In the genomic region with DNA sequence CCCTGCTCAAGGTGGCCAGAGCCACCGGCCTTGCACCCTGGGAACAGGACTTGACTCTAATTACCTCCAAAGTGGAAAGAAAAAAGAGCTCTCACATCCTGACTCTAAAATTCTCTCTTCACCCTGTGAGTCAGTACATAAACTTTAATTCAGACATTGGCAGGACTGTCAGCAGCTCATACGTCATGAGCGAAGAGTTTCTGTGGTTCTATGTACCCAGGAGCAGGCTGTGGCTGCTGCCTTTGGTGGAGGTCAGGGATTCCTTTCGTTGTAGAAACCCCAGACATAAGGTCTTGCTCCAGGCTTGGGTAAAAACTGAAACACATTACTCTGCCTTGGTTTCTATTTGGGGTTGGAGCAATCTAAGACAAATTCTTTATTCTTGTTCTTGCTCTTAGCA, we compare ENCODE assay signal across 18 mouse cellular contexts.
"Had no signal": no experiment of that assay in that cellular context is flagged by ENCODE, and none has a peak within 500 bp of the region (broad histone marks: within the 10 kb centered on the region; RNA-seq: fewer than 3 reads in every experiment).

No protein-coding gene starts in this region.

- H3K4me3 ChIP-seq: lung, embryonic 15.5 days; megakaryocyte, embryonic 14.5 days; midbrain, embryonic 12.5 days; neural tube, embryonic 12.5 days had no signal

- H3K9ac ChIP-seq: liver, postnatal 0 days; lung, embryonic 15.5 days; midbrain, embryonic 12.5 days; neural tube, embryonic 12.5 days had no signal

- H3K9me3 ChIP-seq: lung, embryonic 15.5 days; megakaryocyte, embryonic 14.5 days; midbrain, embryonic 12.5 days; neural tube, embryonic 12.5 days had no signal

- H3K4me1 ChIP-seq: lung, embryonic 15.5 days; megakaryocyte, embryonic 14.5 days; midbrain, embryonic 12.5 days; neural tube, embryonic 12.5 days had no signal

- H3K27me3 ChIP-seq: lung, embryonic 15.5 days; megakaryocyte, embryonic 14.5 days; midbrain, embryonic 12.5 days; neural tube, embryonic 12.5 days had no signal

- H3K27ac ChIP-seq: lung, embryonic 15.5 days; macrophage; midbrain, embryonic 12.5 days; neural tube, embryonic 12.5 days had no signal

- H3K4me2 ChIP-seq: lung, embryonic 15.5 days; midbrain, embryonic 12.5 days; neural tube, embryonic 12.5 days had no signal

- ATAC-seq: liver, postnatal 0 days; lung, postnatal 0 days; midbrain, embryonic 16.5 days had no signal

- DNase-seq: liver, postnatal 0 days; lung, adult 2 months; lung, postnatal 14 days; lung, postnatal 36 days; midbrain, embryonic 14.5 days; right cerebral cortex, postnatal 14 days; right cerebral cortex, postnatal 4 days; spleen, adult 18-20 months; thymus, adult 18-20 months; thymus, postnatal 14 days; thymus, postnatal 36 days had no signal

- H3K36me3 ChIP-seq: lung, embryonic 15.5 days; midbrain, embryonic 12.5 days; neural tube, embryonic 12.5 days had no signal
